Mouse (Mus musculus) embryonic facial prominence, embryonic 13.5 days (tissue): ENCODE measurements around the gene Ell2. TPM values are rescaled to one million over a fixed set of nuclear protein-coding genes. Genes with fewer than 3 reads are reported as not detected.
A peak's percentile ranks its signal among the peaks of the same experiment; 100 is the strongest.

Experiments
- ATAC-seq: fragments of 200-750 bp; cut with Nextera tagmentation; 2 replicates; pipeline ENCODE4 v1.8.0; 2017; ENCODE audit warnings: low read depth; ENCODE audit not compliant: insufficient number of reproducible peaks, insufficient read depth, low FRiP score, low TSS enrichment
- H3K27ac ChIP-seq: fragments of 300-500 bp; sonication (generic); 2 replicates; pipeline ENCODE4 v1.5.1; 2015; ENCODE audit warnings: moderate library complexity, mild to moderate bottlenecking, inconsistent platforms
- H3K27me3 ChIP-seq: fragments of 300-500 bp; sonication (generic); 2 replicates; pipeline ENCODE4 v1.6.1; 2015; ENCODE audit warnings: mild to moderate bottlenecking, inconsistent platforms
- H3K36me3 ChIP-seq: fragments of 300-500 bp; sonication (generic); 2 replicates; pipeline ENCODE4 v1.6.1; 2015; ENCODE audit warnings: mild to moderate bottlenecking, inconsistent platforms
- H3K4me1 ChIP-seq: fragments of 300-500 bp; sonication (generic); 2 replicates; pipeline ENCODE4 v1.6.1; 2015; ENCODE audit warnings: inconsistent platforms
- H3K4me2 ChIP-seq: fragments of 300-500 bp; sonication (generic); 2 replicates; pipeline ENCODE4 v1.6.1; 2015; ENCODE audit warnings: moderate library complexity, mild to moderate bottlenecking, inconsistent platforms
- H3K4me3 ChIP-seq: fragments of 300-500 bp; sonication (generic); 2 replicates; pipeline ENCODE4 v1.5.1; 2015; ENCODE audit warnings: mild to moderate bottlenecking, inconsistent platforms
- H3K9ac ChIP-seq: fragments of 300-500 bp; sonication (generic); 2 replicates; pipeline ENCODE4 v1.6.1; 2015; ENCODE audit warnings: mild to moderate bottlenecking, inconsistent platforms
- H3K9me3 ChIP-seq: fragments of 300-500 bp; sonication (generic); 2 replicates; pipeline ENCODE4 v1.6.1; 2016; ENCODE audit warnings: inconsistent platforms
- WGBS: fragments of 180-500 bp; shearing (Covaris S2); methylation state at CpG from one replicate; pipeline ENCODE4 v1.1.7; 2015; ENCODE audit warnings: mixed read lengths; 5-methylcytosine and 5-hydroxymethylcytosine counted together
- polyA plus RNA-seq: library from polyadenylated mRNA; unstranded; fragments of >200 nt; fragmentation: Nextera tagmentation; extraction: Ambion mirVana; gene quantifications from 2 replicates; pipeline ENCODE4 v1.2.1, GENCODE M21; 2015

The Ell2 gene
- polyA plus RNA-seq, 1 experiment from 2014 or later: 6.6 TPM

GRCm38 (mm10) chr13:75790550-75791205 lies 84.1 kb downstream of the Ell2 start:
- H3K27me3 ChIP-seq: no peaks in the 10 kb centered on the region
- no peaks in the 10 kb centered on the region for H3K9me3 ChIP-seq
- H3K36me3 ChIP-seq: no peaks in the 10 kb centered on the region
- WGBS: 89% methylated on average over 1 of the region's 1 CpGs
- no peaks in the 10 kb centered on the region for H3K4me1 ChIP-seq
- no peak overlapping the region for H3K27ac ChIP-seq
- no peak overlapping the region for H3K4me2 ChIP-seq
- H3K9ac ChIP-seq: no peak overlapping the region
- ATAC-seq: no peak
- H3K4me3 ChIP-seq: no peak overlapping the region

DNA sequence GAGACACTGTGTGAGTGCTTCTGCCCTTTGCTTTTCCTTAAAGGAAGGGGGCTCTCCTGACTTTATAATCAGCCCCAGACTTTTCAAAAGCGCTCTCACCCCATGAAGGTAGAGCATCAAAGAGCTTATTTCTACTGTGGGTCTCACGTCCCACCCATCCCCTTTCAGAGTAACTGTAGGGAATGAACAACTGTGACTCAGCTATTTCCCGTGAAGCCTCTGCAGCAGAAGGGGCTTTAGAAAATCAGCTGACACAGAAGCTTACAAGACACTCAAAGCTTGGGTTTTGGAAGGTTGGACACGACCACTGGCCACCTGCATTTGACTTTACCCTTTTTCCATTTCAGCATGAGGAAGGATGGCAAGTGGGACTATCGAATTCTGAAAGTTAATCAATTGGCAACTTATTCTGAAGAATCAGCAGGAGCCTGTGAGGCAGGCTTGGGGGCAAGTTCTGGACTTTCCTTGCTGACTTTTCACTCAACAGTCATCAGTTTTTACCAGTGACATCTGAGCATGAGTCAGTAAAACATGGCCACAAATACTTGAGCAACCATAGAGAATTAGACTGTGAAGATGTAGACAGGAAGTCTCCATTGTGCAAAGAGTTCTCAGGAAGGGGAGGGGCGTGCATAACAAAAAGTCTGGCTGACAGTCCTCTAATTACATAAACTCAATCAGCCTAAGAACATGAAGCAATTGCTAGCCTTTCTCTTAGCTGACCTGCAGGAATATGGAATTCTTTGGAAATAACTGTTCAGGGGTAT lies 87.5 kb downstream of the Ell2 start:
- H3K4me1 ChIP-seq: no peaks in the 10 kb centered on the region
- H3K36me3 ChIP-seq: no peaks in the 10 kb centered on the region
- no peak overlapping the region for H3K9ac ChIP-seq
- no peak overlapping the region for H3K4me3 ChIP-seq
- no peak overlapping the region for H3K27ac ChIP-seq
- H3K9me3 ChIP-seq: no peaks in the 10 kb centered on the region
- WGBS: 70% methylated on average over 6 of the region's 6 CpGs
- no peak overlapping the region for H3K4me2 ChIP-seq
- no peaks in the 10 kb centered on the region for H3K27me3 ChIP-seq
- no peak for ATAC-seq

DNA sequence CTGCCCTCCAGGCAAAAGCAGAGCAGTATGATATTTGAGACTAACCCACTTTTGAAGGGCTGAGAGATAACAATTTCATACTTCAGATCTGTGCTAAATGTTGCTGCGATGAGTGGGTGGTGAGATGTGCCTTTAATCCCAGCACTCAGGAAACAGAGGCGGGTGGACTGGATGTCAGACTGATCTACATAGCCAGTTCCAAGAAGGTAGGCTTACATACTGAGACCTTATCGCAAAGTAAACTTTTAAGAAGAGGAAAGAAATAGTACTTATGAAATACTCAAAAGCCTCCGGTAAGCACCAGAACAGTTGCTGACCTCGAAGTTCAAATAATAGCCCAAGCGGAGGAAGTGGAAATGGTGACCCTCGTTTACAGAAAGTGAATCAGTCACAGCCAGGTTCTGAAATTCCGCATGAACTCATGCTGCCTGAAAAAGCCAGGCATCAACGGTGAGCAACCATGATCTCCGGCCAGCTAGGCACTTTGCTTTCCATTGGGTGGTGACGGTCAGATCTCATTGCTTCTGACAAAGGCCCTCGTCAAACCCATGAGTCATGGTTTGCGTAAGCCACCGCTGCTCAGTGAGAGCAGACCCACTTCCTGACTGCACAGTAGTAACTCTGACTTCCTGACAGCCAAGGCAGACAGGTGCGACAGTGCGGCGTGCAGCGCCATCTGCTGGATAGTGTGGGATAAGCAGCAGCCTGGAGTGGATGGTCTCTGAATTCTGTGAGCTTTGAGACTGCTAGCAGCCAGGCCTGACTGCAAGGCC lies 91.0 kb downstream of the Ell2 start:
- H3K9ac ChIP-seq: no peak overlapping the region
- WGBS: 29% methylated on average over 18 of the region's 18 CpGs

DNA sequence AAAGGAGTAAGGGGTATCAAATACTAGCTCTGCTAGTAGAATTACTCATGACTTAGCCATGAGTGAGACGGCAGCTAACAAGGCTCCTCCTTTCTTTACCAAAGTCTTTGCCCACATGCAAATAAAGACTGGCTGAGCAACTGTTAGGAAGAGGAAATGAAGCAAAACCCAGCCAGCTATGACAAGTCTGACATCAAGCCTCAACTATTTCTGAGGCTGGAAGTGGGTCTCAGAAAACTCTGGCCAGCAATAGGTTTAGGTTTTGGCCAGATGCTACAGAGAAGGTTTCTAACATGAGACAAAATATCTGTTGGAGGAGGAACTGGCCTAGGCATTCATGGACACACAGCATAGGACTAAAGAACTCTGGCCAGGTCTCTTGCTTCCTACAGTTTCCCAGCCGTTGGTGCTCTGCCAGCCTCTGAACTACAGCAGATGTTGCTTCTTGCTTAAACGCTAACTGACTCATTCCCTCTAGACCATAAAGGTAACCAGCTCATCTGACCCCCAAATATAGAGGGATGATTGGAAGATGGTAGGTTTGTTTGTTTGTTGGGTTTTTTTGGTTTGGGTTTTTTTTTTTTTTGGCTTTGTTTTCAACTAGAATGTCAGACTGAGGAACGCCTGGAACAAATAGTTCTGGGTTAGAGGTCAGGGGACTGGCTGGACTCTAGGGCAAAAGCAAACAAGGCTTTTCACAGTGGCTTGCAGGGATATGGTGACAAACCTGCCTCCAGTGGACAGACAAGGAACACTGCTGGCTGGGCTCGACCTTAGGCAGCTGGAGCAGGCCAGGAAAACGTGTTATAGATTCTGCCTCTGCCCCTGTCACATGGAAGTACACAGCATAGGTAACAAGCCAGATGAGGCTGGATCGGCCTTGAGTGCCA lies 92.1 kb downstream of the Ell2 start:
- no peak for ATAC-seq
- Histone ChIP-seq H3K4me3 (no peak overlapping the region), H3K4me2 (no peak overlapping the region), H3K27me3 (no peaks in the 10 kb centered on the region), H3K4me1 (no peaks in the 10 kb centered on the region; the same call in 1 of the 2 replicates), H3K9me3 (no peaks in the 10 kb centered on the region), H3K27ac (no peak overlapping the region), H3K9ac (no peak overlapping the region), H3K36me3 (no peaks in the 10 kb centered on the region)
- WGBS: 61% methylated on average over 7 of the region's 7 CpGs

More for the DNA sequence above, 91.0 kb downstream of the Ell2 start:
- peak overlapping the region; percentile 30 for H3K4me3 ChIP-seq
- H3K27ac ChIP-seq: no peak overlapping the region
- no peaks in the 10 kb centered on the region for H3K27me3 ChIP-seq
- no peaks in the 10 kb centered on the region; the same call in 1 of the 2 replicates for H3K4me1 ChIP-seq
- peak; percentile 88 for ATAC-seq
- H3K9me3 ChIP-seq: no peaks in the 10 kb centered on the region
- peak overlapping the region; percentile 57 for H3K4me2 ChIP-seq
- H3K36me3 ChIP-seq: no peaks in the 10 kb centered on the region

DNA sequence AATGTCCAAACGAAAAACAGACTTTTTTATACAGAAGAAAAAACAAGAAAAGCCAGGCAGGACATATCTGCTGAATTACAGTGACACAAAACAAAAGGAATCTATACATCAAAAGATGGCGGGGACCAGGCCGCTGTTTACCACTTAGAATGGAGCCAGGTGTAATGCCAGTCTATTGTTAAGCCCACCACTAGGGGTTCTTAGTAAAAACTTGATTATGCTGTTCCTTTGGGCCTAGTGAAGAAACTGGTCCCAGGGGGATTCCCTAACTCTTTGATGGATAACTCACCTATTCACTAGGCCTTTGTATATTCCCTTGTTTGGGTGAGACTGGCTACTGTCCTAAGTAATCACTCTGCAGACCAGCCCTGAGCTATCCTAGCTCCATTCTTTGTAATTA lies 92.9 kb downstream of the Ell2 start:
- Histone ChIP-seq H3K4me3 (no peak overlapping the region), H3K36me3 (no peaks in the 10 kb centered on the region), H3K4me2 (no peak overlapping the region), H3K4me1 (no peaks in the 10 kb centered on the region; the same call in 1 of the 2 replicates), H3K27me3 (no peaks in the 10 kb centered on the region), H3K27ac (no peak overlapping the region), H3K9me3 (no peaks in the 10 kb centered on the region), H3K9ac (no peak overlapping the region)
- WGBS: 80% methylated on average over 3 of the region's 3 CpGs
- ATAC-seq: no peak

DNA sequence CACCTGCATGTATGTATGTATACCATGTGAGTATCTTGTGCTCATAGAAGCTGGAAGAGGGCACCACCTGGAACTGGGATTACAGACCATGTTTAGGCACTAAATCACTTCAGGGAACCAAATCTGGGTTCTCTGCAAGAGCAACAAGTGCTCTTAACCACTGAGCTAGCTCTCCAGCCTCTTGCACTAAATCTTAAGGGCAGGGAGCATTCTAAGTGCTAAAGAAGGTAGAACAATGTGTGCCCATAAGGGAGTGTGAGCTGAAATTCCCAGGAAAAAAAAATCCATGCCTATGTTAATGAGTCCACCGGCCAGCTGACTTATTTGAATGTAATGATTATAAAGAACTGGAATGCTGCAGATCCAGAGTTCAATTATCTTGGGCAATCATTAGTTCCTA lies 101.4 kb downstream of the Ell2 start:
- H3K4me3 ChIP-seq: no peak overlapping the region
- no peak overlapping the region for H3K27ac ChIP-seq
- 82% methylated on average over 1 of the region's 1 CpGs for WGBS
- no peaks in the 10 kb centered on the region for H3K9me3 ChIP-seq
- no peak for ATAC-seq
- no peak overlapping the region for H3K4me2 ChIP-seq
- no peaks in the 10 kb centered on the region for H3K27me3 ChIP-seq
- H3K36me3 ChIP-seq: no peaks in the 10 kb centered on the region
- no peak overlapping the region for H3K9ac ChIP-seq
- no peaks in the 10 kb centered on the region for H3K4me1 ChIP-seq

- WGBS: 60% methylated on average over 1 of the region's 1 CpGs
- no peak for ATAC-seq
Measured at GRCm38 (mm10) chr13:75809957-75810356, 103.4 kb downstream of the Ell2 start.

DNA sequence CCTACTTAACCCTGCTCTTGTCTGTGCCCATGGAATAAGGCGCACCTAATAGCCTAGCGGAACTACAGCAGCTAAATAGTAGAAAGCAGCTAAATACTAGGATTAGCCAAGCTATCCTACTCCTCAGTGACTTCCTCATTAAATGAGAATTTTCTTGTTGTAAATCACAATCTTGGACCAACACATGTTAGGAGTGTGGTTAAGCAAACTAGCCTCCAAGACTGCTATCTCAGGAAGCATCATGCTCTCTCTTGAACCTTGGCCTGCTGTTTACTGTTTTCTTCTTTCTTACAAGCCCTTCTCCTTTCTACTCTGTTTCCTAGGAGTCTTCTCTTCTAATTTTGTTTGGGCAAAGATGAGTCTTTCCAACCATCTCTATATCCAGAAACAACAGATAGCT lies 110.6 kb downstream of the Ell2 start:
- no peaks in the 10 kb centered on the region for H3K27me3 ChIP-seq
- no peaks in the 10 kb centered on the region for H3K4me1 ChIP-seq
- H3K9ac ChIP-seq: no peak overlapping the region
- H3K36me3 ChIP-seq: no peaks in the 10 kb centered on the region
- H3K4me3 ChIP-seq: no peak overlapping the region
- no peak overlapping the region for H3K27ac ChIP-seq
- no peak overlapping the region for H3K4me2 ChIP-seq
- H3K9me3 ChIP-seq: no peaks in the 10 kb centered on the region
- WGBS: 92% methylated on average over 2 of the region's 2 CpGs
- no peak for ATAC-seq

More at GRCm38 (mm10) chr13:75809957-75810356, 103.4 kb downstream of the Ell2 start:
- no peaks in the 10 kb centered on the region for H3K36me3 ChIP-seq
- H3K9me3 ChIP-seq: no peaks in the 10 kb centered on the region
- H3K4me2 ChIP-seq: no peak overlapping the region
- H3K9ac ChIP-seq: no peak overlapping the region
- no peak overlapping the region for H3K27ac ChIP-seq
- H3K4me3 ChIP-seq: no peak overlapping the region
- no peaks in the 10 kb centered on the region for H3K27me3 ChIP-seq
- no peaks in the 10 kb centered on the region for H3K4me1 ChIP-seq

- Histone ChIP-seq H3K4me2 (no peak overlapping the region), H3K27me3 (no peaks in the 10 kb centered on the region), H3K4me1 (no peaks in the 10 kb centered on the region), H3K4me3 (no peak overlapping the region), H3K9ac (no peak overlapping the region), H3K36me3 (no peaks in the 10 kb centered on the region), H3K27ac (no peak overlapping the region), H3K9me3 (no peaks in the 10 kb centered on the region)
- WGBS: 38% methylated on average over 3 of the region's 3 CpGs
- ATAC-seq: no peak
Measured at GRCm38 (mm10) chr13:75818486-75818885, 111.9 kb downstream of the Ell2 start.

- H3K4me1 ChIP-seq: no peaks in the 10 kb centered on the region
- no peaks in the 10 kb centered on the region for H3K27me3 ChIP-seq
- no peak overlapping the region for H3K4me3 ChIP-seq
- no peaks in the 10 kb centered on the region for H3K36me3 ChIP-seq
- 75% methylated on average over 3 of the region's 3 CpGs for WGBS
- no peak overlapping the region for H3K27ac ChIP-seq
- peak; percentile 56; the same call in 1 of the 2 replicates for ATAC-seq
- no peak overlapping the region for H3K4me2 ChIP-seq
- H3K9me3 ChIP-seq: no peaks in the 10 kb centered on the region
- no peak overlapping the region for H3K9ac ChIP-seq
Measured at GRCm38 (mm10) chr13:75818945-75819706, 112.6 kb downstream of the Ell2 start.
